Comparison of ENCODE assay signal across 17 mouse cellular contexts in the genomic region with DNA sequence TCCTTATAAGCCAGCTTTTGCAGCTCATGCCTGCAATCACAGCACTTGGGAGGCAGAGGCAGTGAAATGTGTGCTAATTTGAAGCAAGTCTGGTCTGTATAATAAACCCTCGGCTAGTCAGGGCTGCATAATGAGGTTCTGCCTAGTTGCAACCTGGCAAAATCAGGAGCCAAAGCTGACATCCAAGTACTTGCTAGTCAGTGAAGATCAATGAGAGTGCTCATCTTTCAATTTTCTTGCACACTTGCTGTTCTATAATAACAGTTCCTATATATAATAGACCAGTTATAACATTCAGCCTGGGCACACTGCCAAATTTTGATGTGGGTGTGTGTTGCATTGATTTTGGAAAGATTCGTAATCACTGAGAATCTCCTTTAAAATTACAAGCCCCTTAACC. TPM values are rescaled to one million over a fixed set of nuclear protein-coding genes. Genes with fewer than 3 reads are reported as not detected.
A peak's percentile ranks its signal among the peaks of the same experiment; 100 is the strongest.
DNase-seq lines count a peak whose midpoint lies in the region; ATAC-seq and TF ChIP-seq lines count a peak whose summit lies in the region.
"Had no signal": no experiment of that assay in that cellular context is flagged by ENCODE, and none has a peak within 500 bp of the region (broad histone marks: within the 10 kb centered on the region; RNA-seq: fewer than 3 reads in every experiment).

No protein-coding gene starts in this region.

- H3K9ac ChIP-seq in midbrain, embryonic 14.5 days (replicated peaks; ENCODE audit: low read length), result no peak overlapping the region
- H3K9ac ChIP-seq in midbrain, embryonic 13.5 days (replicated peaks), result no peak overlapping the region
- H3K9ac ChIP-seq in forebrain, postnatal 0 days, result no peak overlapping the region
- H3K9ac ChIP-seq: embryonic facial prominence, embryonic 15.5 days; midbrain, embryonic 12.5 days; neural tube, embryonic 13.5 days; stomach, embryonic 15.5 days had no signal

- no peaks in the 10 kb centered on the region for H3K9me3 ChIP-seq in midbrain, embryonic 14.5 days (ENCODE audit: control insufficient read depth, low read length)
- H3K9me3 ChIP-seq in midbrain, embryonic 13.5 days, result no peaks in the 10 kb centered on the region
- no peaks in the 10 kb centered on the region for H3K9me3 ChIP-seq in forebrain, postnatal 0 days (ENCODE audit: low read length)
- H3K9me3 ChIP-seq: embryonic facial prominence, embryonic 15.5 days; heart, embryonic 10.5 days; midbrain, embryonic 12.5 days; neural tube, embryonic 13.5 days; stomach, embryonic 15.5 days had no signal

- H3K4me2 ChIP-seq in midbrain, embryonic 14.5 days (ENCODE audit: low read length), result no peak overlapping the region
- no peak overlapping the region for H3K4me2 ChIP-seq in midbrain, embryonic 13.5 days (replicated peaks)
- no peak overlapping the region for H3K4me2 ChIP-seq in forebrain, postnatal 0 days (ENCODE audit: low read depth)
- H3K4me2 ChIP-seq: embryonic facial prominence, embryonic 15.5 days; midbrain, embryonic 12.5 days; neural tube, embryonic 13.5 days; stomach, embryonic 15.5 days had no signal

- H3K4me3 ChIP-seq in midbrain, embryonic 14.5 days (replicated peaks; ENCODE audit: low read depth, low read length), result no peak overlapping the region
- no peak overlapping the region for H3K4me3 ChIP-seq in midbrain, embryonic 13.5 days (replicated peaks)
- H3K4me3 ChIP-seq in forebrain, postnatal 0 days (ENCODE audit: low read depth, low read length), result no peak overlapping the region
- H3K4me3 ChIP-seq: embryonic facial prominence, embryonic 15.5 days; gastrocnemius, adult 2 months; heart, embryonic 10.5 days; midbrain, embryonic 12.5 days; neural tube, embryonic 13.5 days; stomach, embryonic 15.5 days had no signal

- no peaks in the 10 kb centered on the region for H3K36me3 ChIP-seq in midbrain, embryonic 14.5 days (ENCODE audit: control insufficient read depth, insufficient read depth, low read length)
- H3K36me3 ChIP-seq in midbrain, embryonic 13.5 days, result no peaks in the 10 kb centered on the region
- no peaks in the 10 kb centered on the region for H3K36me3 ChIP-seq in forebrain, postnatal 0 days (ENCODE audit: insufficient read depth)
- H3K36me3 ChIP-seq: embryonic facial prominence, embryonic 15.5 days; heart, embryonic 10.5 days; midbrain, embryonic 12.5 days; neural tube, embryonic 13.5 days; stomach, embryonic 15.5 days had no signal

- peak; percentile 23 for DNase-seq in midbrain, embryonic 14.5 days
- DNase-seq in forebrain, postnatal 0 days, result peak; percentile 50
- peak; percentile 11 to 24 for DNase-seq in left cerebral cortex, postnatal 36 days (ENCODE audit: low spot score in 2 of 2)
- peak; percentile 21 for DNase-seq in telencephalon, adult 2 months (ENCODE audit: low read depth, low spot score)
- DNase-seq in heart, postnatal 36 days, result no peak
- DNase-seq: gastrocnemius, adult 2 months had no signal

- no peak for ATAC-seq in midbrain, embryonic 14.5 days (ENCODE audit: low FRiP score, low TSS enrichment)
- no peak for ATAC-seq in midbrain, embryonic 13.5 days
- peak; percentile 74 for ATAC-seq in forebrain, postnatal 0 days
- ATAC-seq in granulocyte monocyte progenitor cell, adult 5-6 weeks (replicated peaks; ENCODE audit: poor library complexity, severe bottlenecking), result no peak
- ATAC-seq: Patski had no signal

- intact Hi-C loops in left cerebral cortex, postnatal 36 days (cut with DNase I), result no loop called here
- intact Hi-C loops in heart, postnatal 36 days (cut with DNase I), result no loop called here

- no peaks in the 10 kb centered on the region for H3K4me1 ChIP-seq in midbrain, embryonic 14.5 days (ENCODE audit: control insufficient read depth, insufficient read depth, low read length)
- H3K4me1 ChIP-seq in midbrain, embryonic 13.5 days (replicated peaks), result no peaks in the 10 kb centered on the region
- H3K4me1 ChIP-seq in forebrain, postnatal 0 days (ENCODE audit: insufficient read depth), result no peaks in the 10 kb centered on the region; the same call in 1 of the 2 replicates
- H3K4me1 ChIP-seq: embryonic facial prominence, embryonic 15.5 days; heart, embryonic 10.5 days; midbrain, embryonic 12.5 days; neural tube, embryonic 13.5 days; stomach, embryonic 15.5 days had no signal

- 61% methylated on average over 2 of the region's 2 CpGs for WGBS in midbrain, embryonic 14.5 days
- 59% methylated on average over 2 of the region's 2 CpGs for WGBS in midbrain, embryonic 13.5 days
- 13% methylated on average over 2 of the region's 2 CpGs for WGBS in forebrain, postnatal 0 days

- H3K27ac ChIP-seq in midbrain, embryonic 14.5 days (replicated peaks; ENCODE audit: low read depth, low read length), result no peak overlapping the region
- H3K27ac ChIP-seq in midbrain, embryonic 13.5 days, result no peak overlapping the region
- H3K27ac ChIP-seq in forebrain, postnatal 0 days (ENCODE audit: low read depth, low read length), result no peak overlapping the region
- H3K27ac ChIP-seq: embryonic facial prominence, embryonic 15.5 days; gastrocnemius, adult 2 months; heart, embryonic 10.5 days; midbrain, embryonic 12.5 days; neural tube, embryonic 13.5 days; stomach, embryonic 15.5 days had no signal

- H3K27me3 ChIP-seq in midbrain, embryonic 14.5 days (ENCODE audit: control insufficient read depth, insufficient read depth, low read length), result no peaks in the 10 kb centered on the region
- H3K27me3 ChIP-seq in midbrain, embryonic 13.5 days, result no peaks in the 10 kb centered on the region
- H3K27me3 ChIP-seq in forebrain, postnatal 0 days (ENCODE audit: insufficient read depth, low read length), result no peaks in the 10 kb centered on the region
- H3K27me3 ChIP-seq: CH12.LX; embryonic facial prominence, embryonic 15.5 days; midbrain, embryonic 12.5 days; neural tube, embryonic 13.5 days; stomach, embryonic 15.5 days had no signal

- no peak for TF ChIP-seq CTCF in forebrain, postnatal 0 days (IDR thresholded peaks at IDR 0.05; ENCODE audit: low read depth)

RNA-seq across cellular contexts. Expression of gene Gm16485, which starts 6.2 kb away (rescaled TPM):
- 0.45 and 0.55 TPM in 2 replicates for polyA plus RNA-seq in midbrain, embryonic 14.5 days (2014; fragmentation: Nextera tagmentation; extraction: Ambion mirVana)
- polyA plus RNA-seq in midbrain, embryonic 13.5 days (2015; fragmentation: Nextera tagmentation; extraction: Ambion mirVana), result 0.13 and 0.19 TPM in 2 replicates
- total RNA-seq in forebrain, postnatal 0 days (2014; rRNA removed), result 0.54 and 1.3 TPM in 2 replicates
- 0.08 and 0.33 TPM in 2 replicates for polyA plus RNA-seq in forebrain, postnatal 0 days (2015; fragmentation: Nextera tagmentation; extraction: Ambion mirVana)
- 10 to 100 TPM; 12.5 to 12.7 TPM for total RNA-seq in left cerebral cortex, postnatal 36 days (2021)
- total RNA-seq in heart, postnatal 36 days (2021), result not detected
- total RNA-seq in granulocyte monocyte progenitor cell, adult 5-6 weeks (2014; fragmentation: Nextera tagmentation), result not detected in 2 replicates
- not detected in 2 replicates for total RNA-seq in granulocyte monocyte progenitor cell, adult 5-6 weeks (2017)
- total RNA-seq: CH12.LX; common myeloid progenitor, adult 5-6 weeks; gastrocnemius, adult 2 months; liver, adult 2 months had no signal
- polyA plus RNA-seq: heart, embryonic 10.5 days; liver, adult 2 months; Patski had no signal

Comparison
In these comparisons a context has a peak if more than half of its experiments do, and no peak if none do; other contexts are left out.
1. DNase-seq: peak in midbrain, embryonic 14.5 days (single experiment), forebrain, postnatal 0 days (single experiment), left cerebral cortex, postnatal 36 days (2 of 2) and telencephalon, adult 2 months (single experiment); none in heart, postnatal 36 days (0 of 2).